Mouse (Mus musculus) gastrocnemius, postnatal 4 days (tissue): Measurements from ENCODE around the gene Nnmt. TPM values are rescaled to one million over a fixed set of nuclear protein-coding genes. Genes with fewer than 3 reads are reported as not detected.

Source experiments
- DNase-seq, 2 experiments: peaks; one replicate each; pipeline ENCODE4 v3.0.0; 2021 to 2022; ENCODE audit warnings: low spot score in 2 of 2, mixed read lengths in 2 of 2
- long read RNA-seq, 2 experiments: library from polyadenylated mRNA; stranded (forward); transcript quantifications; one replicate each; pipeline ENCODE4 v2.0.0; 2021
- total RNA-seq, 2 experiments: library from RNA; stranded (reverse); gene quantifications; 2 replicates each; pipeline ENCODE4 v1.2.3; 2021

The Nnmt gene
- total RNA-seq: 10 to 100 TPM; 19.3 to 22.9 TPM
- long read RNA-seq, experiment 1, transcript Nnmt-201 (3 exons, 1,043 nt): major isoform, 32 of 36 reads
- long read RNA-seq, experiment 1, partial matches to known transcripts: 0 of 36 reads
- long read RNA-seq, experiment 1, other reads (novel, unspliced or antisense): 3 of 36 reads
- long read RNA-seq, experiment 2, transcript Nnmt-201 (3 exons, 1,043 nt): major isoform, 33 of 37 reads
- long read RNA-seq, experiment 2, partial matches to known transcripts: 0 of 37 reads
- long read RNA-seq, experiment 2, other reads (novel, unspliced or antisense): 2 of 37 reads

DNA sequence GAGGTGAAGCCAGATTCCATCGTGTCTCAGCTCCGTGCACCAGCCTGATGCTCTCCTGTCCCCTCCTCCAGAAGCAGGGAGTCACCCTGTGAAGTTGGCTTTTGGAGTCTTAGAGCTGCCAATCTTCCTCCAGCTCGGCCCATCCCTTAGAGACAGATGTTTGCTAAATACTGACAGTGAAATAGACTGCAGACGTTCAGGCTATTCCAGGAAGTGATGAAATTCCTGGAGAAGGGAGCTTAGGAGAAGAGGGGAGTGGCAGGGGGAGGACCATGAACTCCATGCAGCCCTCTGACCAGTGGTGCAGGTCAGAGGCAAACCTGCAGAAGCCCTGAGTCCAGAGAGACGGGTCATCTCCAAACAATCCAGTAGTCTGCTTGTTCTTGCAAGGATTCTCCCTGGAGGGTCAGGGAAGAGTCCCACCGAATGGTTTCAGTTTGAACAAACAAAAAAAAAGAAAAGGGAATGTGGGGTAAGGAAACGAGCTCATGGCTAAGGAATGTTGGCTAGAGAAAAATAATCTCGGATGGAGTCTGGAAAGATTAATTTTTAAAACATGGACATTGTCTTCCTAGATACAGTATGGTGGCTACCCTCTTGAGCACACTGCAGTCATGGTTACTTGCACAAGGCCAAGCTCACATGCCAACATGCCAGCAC lies at the start of gene Nnmt:
Gene Nnmt (minus strand): TSS at position 215 of the 660 bp plus-strand sequence.
- peak in 1 of 2 experiments; percentile 41 for DNase-seq

- DNase-seq: no peak
Observed at GRCm38 (mm10) chr9:48654730-48655129, 49.8 kb upstream of the Nnmt start.

DNA sequence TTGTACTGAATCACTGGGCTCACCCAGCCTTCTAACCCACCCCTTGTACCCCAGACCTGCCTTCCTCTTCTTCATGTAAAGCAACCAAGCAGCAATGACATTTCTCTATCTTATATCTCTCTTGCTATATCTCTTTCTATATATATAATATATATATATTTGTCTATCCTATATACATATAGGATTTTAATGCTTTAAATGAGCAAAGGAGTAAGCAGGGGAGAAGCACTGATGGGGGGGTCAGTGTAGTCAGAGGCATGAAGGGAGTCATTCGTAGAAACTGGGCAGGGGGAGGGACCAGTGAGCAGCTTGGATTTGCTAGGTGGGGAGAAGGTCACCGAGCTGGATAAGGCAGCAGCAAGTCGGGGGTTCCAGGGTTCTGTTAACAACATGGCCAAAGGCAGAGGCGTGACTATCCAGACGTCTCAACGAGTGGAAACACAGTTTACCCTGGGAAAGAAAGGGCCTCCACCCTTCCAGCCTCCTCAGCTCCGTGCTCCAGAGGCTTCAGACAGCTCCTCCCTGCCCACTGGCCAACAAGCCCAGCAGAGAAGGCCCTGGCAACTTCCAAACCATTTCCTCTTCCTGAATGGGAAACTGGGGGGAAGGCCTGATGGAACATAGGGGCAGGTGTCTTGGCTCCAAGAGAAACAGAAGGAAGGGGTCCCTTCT lies 48.6 kb upstream of the Nnmt start:
- no peak for DNase-seq

DNA sequence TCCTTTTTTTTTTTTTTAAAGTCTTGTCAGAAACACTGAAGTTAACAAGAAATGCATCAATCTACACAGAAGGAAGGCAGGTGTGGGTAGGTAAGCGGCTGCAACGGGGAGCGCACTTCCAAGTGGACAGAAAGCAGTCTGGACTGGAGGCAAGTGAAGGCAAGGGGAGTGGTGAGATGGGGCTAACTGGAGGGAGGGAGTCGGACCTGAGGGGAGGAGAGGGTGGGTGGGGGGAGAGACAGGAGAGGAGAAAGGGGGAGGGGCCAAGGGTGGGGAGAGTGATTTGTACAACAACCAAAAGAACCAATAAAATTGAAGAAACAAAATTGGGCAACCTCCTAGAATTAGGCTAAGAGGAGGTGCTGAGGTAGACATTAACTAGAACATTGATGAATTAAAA lies 47.1 kb upstream of the Nnmt start:
- DNase-seq: no peak

DNA sequence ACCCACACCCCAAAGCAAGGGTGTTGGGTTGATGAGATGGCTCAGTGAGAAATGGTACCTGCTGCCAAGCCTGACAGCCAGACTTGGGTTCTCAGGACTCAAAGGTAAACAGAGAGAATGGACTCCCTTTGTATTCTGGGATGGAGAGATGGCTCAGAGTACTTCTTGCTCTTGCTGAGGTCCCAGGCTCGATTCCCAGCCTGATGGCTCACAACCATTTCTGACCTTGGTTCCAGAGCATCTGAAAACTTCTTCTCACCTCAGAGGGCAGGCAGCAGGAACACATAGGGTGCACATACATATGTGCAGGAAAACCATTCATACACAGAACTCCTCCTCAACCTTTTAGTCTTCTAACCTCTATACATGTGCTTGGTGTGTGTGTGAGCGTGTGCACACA lies 45.9 kb upstream of the Nnmt start:
- DNase-seq: no peak

GRCm38 (mm10) chr9:48649851-48650685 lies 45.1 kb upstream of the Nnmt start:
- DNase-seq: peak in 1 of 2 experiments; percentile 11

DNA sequence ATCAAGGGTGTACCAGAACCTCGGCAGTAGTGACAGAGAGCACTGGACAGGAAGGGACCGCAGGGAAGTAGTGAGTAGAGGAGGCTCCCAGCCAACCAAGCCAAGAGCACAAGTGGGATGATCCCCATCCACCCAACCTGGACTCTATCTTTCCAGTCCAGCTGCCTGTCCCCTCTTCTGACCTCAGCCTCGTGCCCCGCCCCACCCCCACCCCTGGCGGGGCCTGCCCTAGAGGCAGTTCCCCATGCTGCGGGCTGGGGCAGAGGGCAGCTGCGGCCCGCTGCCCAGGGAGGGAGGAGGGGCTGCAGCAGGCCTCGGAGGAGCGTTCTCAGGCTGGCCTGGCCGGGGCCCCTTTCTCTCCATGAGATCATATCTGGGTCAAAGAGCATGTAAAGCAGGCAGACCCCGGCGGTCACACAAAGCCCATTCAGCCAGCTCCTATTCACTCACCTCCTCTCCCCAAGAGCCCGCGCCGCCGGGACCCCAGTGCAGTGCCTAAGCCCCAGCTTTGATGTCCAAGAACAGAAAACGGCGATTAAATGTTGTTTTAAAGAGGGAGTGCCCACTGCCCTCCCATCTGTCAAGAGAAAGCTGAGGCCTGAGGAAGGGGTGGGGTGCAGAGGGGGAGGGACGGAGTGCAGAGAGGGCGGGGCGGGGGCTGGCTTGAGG lies 44.3 kb upstream of the Nnmt start:
- peak in 1 of 2 experiments; percentile 58 for DNase-seq

- no peak for DNase-seq
Observed at GRCm38 (mm10) chr9:48648285-48649097, 43.5 kb upstream of the Nnmt start.

GRCm38 (mm10) chr9:48647648-48648284 lies 42.8 kb upstream of the Nnmt start:
- no peak for DNase-seq

GRCm38 (mm10) chr9:48646781-48647647 lies 42.1 kb upstream of the Nnmt start:
- no peak for DNase-seq

- peak in 1 of 2 experiments; percentile 57 for DNase-seq
Observed at GRCm38 (mm10) chr9:48646251-48646650, 41.3 kb upstream of the Nnmt start.

GRCm38 (mm10) chr9:48645648-48646126 lies 40.7 kb upstream of the Nnmt start:
- DNase-seq: no peak

DNA sequence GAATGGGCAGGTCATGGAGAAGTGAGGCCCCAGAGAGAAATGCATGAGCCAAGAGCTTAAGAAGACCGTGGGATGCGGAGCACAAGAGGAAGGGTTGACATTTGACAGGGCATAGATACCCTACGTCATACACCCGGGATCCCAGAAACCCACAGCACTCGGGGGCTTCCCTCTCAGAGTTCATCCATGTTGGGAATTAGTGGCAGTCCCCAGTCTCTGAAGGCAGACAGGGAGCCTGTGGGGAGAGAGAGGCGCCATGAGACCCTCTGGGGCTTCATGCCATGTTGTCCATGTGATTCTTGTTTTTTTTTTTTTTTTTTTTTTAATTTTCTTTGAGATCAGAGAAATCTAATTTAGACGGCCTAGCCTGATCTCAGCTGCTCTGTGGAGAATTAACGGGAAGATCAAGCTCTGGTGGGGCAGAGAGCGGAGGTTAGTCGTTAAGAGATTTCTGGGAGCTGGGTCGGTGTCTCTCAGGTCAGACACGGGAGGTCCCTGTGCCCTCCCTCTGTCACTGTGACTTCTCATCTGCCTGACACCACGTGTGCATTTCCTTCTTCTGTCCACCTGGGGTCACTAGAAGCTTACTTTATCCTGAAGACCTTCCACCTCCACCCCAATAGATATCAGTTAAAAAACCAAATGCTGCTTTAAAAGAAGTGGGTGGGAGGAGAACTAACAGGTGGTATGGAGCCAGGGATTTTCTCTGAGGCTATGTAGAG lies 40.1 kb upstream of the Nnmt start:
- no peak for DNase-seq

GRCm38 (mm10) chr9:48644376-48644775 lies 39.4 kb upstream of the Nnmt start:
- DNase-seq: no peak

DNA sequence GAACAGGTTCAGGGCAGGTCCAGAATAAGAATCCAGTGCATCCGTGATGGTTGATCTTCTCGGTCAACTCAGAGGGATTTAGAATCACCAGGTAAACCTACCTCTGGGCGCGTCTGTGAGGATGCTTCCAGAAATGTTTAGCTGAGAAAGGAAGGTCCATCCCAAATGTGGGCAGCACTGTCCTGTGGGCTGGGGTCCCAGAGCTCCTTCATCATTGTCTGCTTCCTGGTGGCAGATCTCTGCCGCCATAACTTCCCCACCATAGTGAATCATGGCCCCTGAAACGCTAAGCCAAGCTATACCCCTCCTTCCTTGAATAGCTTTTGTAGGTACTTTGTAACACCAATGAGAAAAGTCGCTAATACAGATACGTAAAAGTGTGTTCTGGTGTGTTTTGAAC lies 36.7 kb upstream of the Nnmt start:
- no peak for DNase-seq

DNA sequence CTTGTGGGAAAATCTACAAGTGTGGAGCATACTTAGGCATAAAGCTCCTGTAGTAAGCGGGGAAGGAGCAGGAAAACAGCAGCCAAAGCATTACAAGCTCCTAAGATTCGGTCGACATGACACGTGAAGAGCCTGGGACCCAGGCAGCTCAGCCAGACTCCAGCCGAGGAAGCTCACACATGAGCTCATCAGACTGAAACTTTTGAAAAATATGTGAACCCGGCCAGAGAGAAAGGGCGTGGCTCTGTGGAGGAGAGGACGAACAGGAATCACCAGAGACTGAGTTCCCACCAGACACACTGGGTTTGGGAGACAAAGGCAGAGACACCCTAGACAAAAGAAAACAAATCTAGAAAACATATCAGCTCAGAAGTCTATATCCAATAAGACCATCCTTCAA lies 35.9 kb upstream of the Nnmt start:
- DNase-seq: no peak

- DNase-seq: no peak
Observed at GRCm38 (mm10) chr9:48638176-48638803, 33.3 kb upstream of the Nnmt start.
